Mouse (Mus musculus): ENCODE data around the gene Sstr3. TPM values are rescaled to one million over a fixed set of nuclear protein-coding genes. Genes with fewer than 3 reads are reported as not detected.
A peak's percentile ranks its signal among the peaks of the same experiment; 100 is the strongest.

Gene Sstr3
- polyA plus RNA-seq, 1 experiment from 2014 or later = 0.61 TPM

GRCm38 (mm10) chr15:78554545-78555313, 10.2 kb upstream of the Sstr3 start:
- Histone ChIP-seq H3K9me3 (peaks cover 4% of the 10 kb centered on the region; the same call in 1 of the 2 replicates), H3K4me2 (peak overlapping the region; percentile 16)

GRCm38 (mm10) chr15:78549189-78549734, 4.8 kb upstream of the Sstr3 start:
- Histone ChIP-seq H3K4me2 (no peak overlapping the region), H3K27me3 (no peaks in the 10 kb centered on the region), H3K4me1 (replicated peaks) (peaks cover 12% of the 10 kb centered on the region), H3K9ac (no peak overlapping the region), H3K4me3 (no peak overlapping the region), H3K27ac (replicated peaks) (no peak overlapping the region), H3K9me3 (peaks cover 4% of the 10 kb centered on the region; the same call in 1 of the 2 replicates), H3K36me3 (no peaks in the 10 kb centered on the region)
- ATAC-seq (ENCODE audit: low FRiP score, low read depth) = no peak
- WGBS = 81% methylated on average over 4 of the region's 4 CpGs

More at GRCm38 (mm10) chr15:78554545-78555313, 10.2 kb upstream of the Sstr3 start:
- H3K27me3 ChIP-seq = no peaks in the 10 kb centered on the region
- H3K27ac ChIP-seq (replicated peaks) = no peak overlapping the region
- no peaks in the 10 kb centered on the region for H3K4me1 ChIP-seq (replicated peaks)
- WGBS = 64% methylated on average over 25 of the region's 25 CpGs
- H3K9ac ChIP-seq = no peak overlapping the region
- H3K36me3 ChIP-seq = no peaks in the 10 kb centered on the region
- H3K4me3 ChIP-seq = 0 out of 2 replicates have a peak overlapping the region, but pooled peaks have one; percentile 10
- no peak for ATAC-seq (ENCODE audit: low FRiP score, low read depth)

GRCm38 (mm10) chr15:78548711-78549110, 4.2 kb upstream of the Sstr3 start:
- WGBS = 65% methylated on average over 8 of the region's 8 CpGs
- H3K9ac ChIP-seq = no peak overlapping the region
- peaks cover 4% of the 10 kb centered on the region; the same call in 1 of the 2 replicates for H3K9me3 ChIP-seq
- no peak overlapping the region for H3K4me2 ChIP-seq
- no peaks in the 10 kb centered on the region for H3K36me3 ChIP-seq
- H3K27ac ChIP-seq (replicated peaks) = no peak overlapping the region
- peaks cover 15% of the 10 kb centered on the region for H3K4me1 ChIP-seq (replicated peaks)
- no peaks in the 10 kb centered on the region for H3K27me3 ChIP-seq
- ATAC-seq (ENCODE audit: low FRiP score, low read depth) = no peak
- no peak overlapping the region for H3K4me3 ChIP-seq

- no peak overlapping the region for H3K27ac ChIP-seq (replicated peaks)
- no peak for ATAC-seq (ENCODE audit: low FRiP score, low read depth)
- peaks cover 4% of the 10 kb centered on the region; the same call in 1 of the 2 replicates for H3K9me3 ChIP-seq
- H3K4me2 ChIP-seq = no peak overlapping the region
- peaks cover 15% of the 10 kb centered on the region for H3K4me1 ChIP-seq (replicated peaks)
- 35% methylated on average over 3 of the region's 3 CpGs for WGBS
- no peak overlapping the region for H3K4me3 ChIP-seq
- no peaks in the 10 kb centered on the region for H3K36me3 ChIP-seq
- no peak overlapping the region for H3K9ac ChIP-seq
- H3K27me3 ChIP-seq = no peaks in the 10 kb centered on the region
Observed at GRCm38 (mm10) chr15:78548336-78548665, 3.8 kb upstream of the Sstr3 start.

- WGBS = 49% methylated on average over 5 of the region's 5 CpGs
- no peak overlapping the region for H3K4me3 ChIP-seq
- H3K9ac ChIP-seq = no peak overlapping the region
- no peaks in the 10 kb centered on the region for H3K27me3 ChIP-seq
- peaks cover 15% of the 10 kb centered on the region for H3K4me1 ChIP-seq (replicated peaks)
- no peak overlapping the region for H3K4me2 ChIP-seq
- ATAC-seq (ENCODE audit: low FRiP score, low read depth) = no peak
- H3K27ac ChIP-seq (replicated peaks) = no peak overlapping the region
- peaks cover 4% of the 10 kb centered on the region; the same call in 1 of the 2 replicates for H3K9me3 ChIP-seq
- no peaks in the 10 kb centered on the region for H3K36me3 ChIP-seq
Observed at GRCm38 (mm10) chr15:78547415-78548335, 3.2 kb upstream of the Sstr3 start.

- no peaks in the 10 kb centered on the region for H3K9me3 ChIP-seq
- no peak for ATAC-seq (ENCODE audit: low FRiP score, low read depth)
- WGBS = 83% methylated on average over 4 of the region's 4 CpGs
- no peaks in the 10 kb centered on the region for H3K36me3 ChIP-seq
- no peak overlapping the region for H3K4me3 ChIP-seq
- H3K4me1 ChIP-seq (replicated peaks) = peaks cover 28% of the 10 kb centered on the region
- no peak overlapping the region for H3K4me2 ChIP-seq
- no peak overlapping the region for H3K27ac ChIP-seq (replicated peaks)
- H3K27me3 ChIP-seq = no peaks in the 10 kb centered on the region
- H3K9ac ChIP-seq = no peak overlapping the region
Observed at GRCm38 (mm10) chr15:78546060-78546459, 1.6 kb upstream of the Sstr3 start.

GRCm38 (mm10) chr15:78544041-78544440, 444 bp downstream of the Sstr3 start:
- ATAC-seq (ENCODE audit: low FRiP score, low read depth) = no peak
- Histone ChIP-seq H3K4me2 (peak overlapping the region; percentile 48), H3K36me3 (no peaks in the 10 kb centered on the region), H3K9me3 (no peaks in the 10 kb centered on the region), H3K27me3 (no peaks in the 10 kb centered on the region), H3K4me3 (no peak overlapping the region), H3K27ac (replicated peaks) (no peak overlapping the region), H3K4me1 (replicated peaks) (peaks cover 29% of the 10 kb centered on the region), H3K9ac (no peak overlapping the region)
- 68% methylated on average over 15 of the region's 15 CpGs for whole genome bisulfite sequencing

GRCm38 (mm10) chr15:78542767-78543303, 1.6 kb downstream of the Sstr3 start:
- 60% methylated on average over 7 of the region's 7 CpGs for WGBS
- no peak for ATAC-seq (ENCODE audit: low FRiP score, low read depth)

GRCm38 (mm10) chr15:78542098-78542766, 2.3 kb downstream of the Sstr3 start:
- no peak overlapping the region for H3K4me2 ChIP-seq
- WGBS = 83% methylated on average over 3 of the region's 3 CpGs
- no peaks in the 10 kb centered on the region for H3K36me3 ChIP-seq
- H3K4me1 ChIP-seq (replicated peaks) = peaks cover 29% of the 10 kb centered on the region
- peak overlapping the region; percentile 42; the same call in 1 of the 2 replicates for H3K27ac ChIP-seq (replicated peaks)
- no peak overlapping the region for H3K4me3 ChIP-seq
- no peaks in the 10 kb centered on the region for H3K27me3 ChIP-seq
- no peak for ATAC-seq (ENCODE audit: low FRiP score, low read depth)
- no peaks in the 10 kb centered on the region for H3K9me3 ChIP-seq
- H3K9ac ChIP-seq = no peak overlapping the region

More at GRCm38 (mm10) chr15:78542767-78543303, 1.6 kb downstream of the Sstr3 start:
- no peak overlapping the region for H3K9ac ChIP-seq
- no peaks in the 10 kb centered on the region for H3K36me3 ChIP-seq
- H3K4me3 ChIP-seq = no peak overlapping the region
- no peak overlapping the region for H3K27ac ChIP-seq (replicated peaks)
- H3K9me3 ChIP-seq = no peaks in the 10 kb centered on the region
- no peaks in the 10 kb centered on the region for H3K27me3 ChIP-seq
- H3K4me1 ChIP-seq (replicated peaks) = peaks cover 29% of the 10 kb centered on the region
- no peak overlapping the region for H3K4me2 ChIP-seq

- Histone ChIP-seq H3K4me3 (no peak overlapping the region), H3K27me3 (no peaks in the 10 kb centered on the region), H3K9ac (no peak overlapping the region), H3K4me2 (no peak overlapping the region), H3K4me1 (replicated peaks) (peaks cover 29% of the 10 kb centered on the region), H3K9me3 (no peaks in the 10 kb centered on the region), H3K27ac (replicated peaks) (peak overlapping the region; percentile 42; the same call in 1 of the 2 replicates), H3K36me3 (no peaks in the 10 kb centered on the region)
- WGBS = 29% methylated on average over 3 of the region's 3 CpGs
- ATAC-seq (ENCODE audit: low FRiP score, low read depth) = peak; percentile 8; the same call in 1 of the 2 replicates
Observed at GRCm38 (mm10) chr15:78541606-78542005, 2.9 kb downstream of the Sstr3 start.

- Histone ChIP-seq H3K4me3 (no peak overlapping the region), H3K4me1 (replicated peaks) (peaks cover 30% of the 10 kb centered on the region), H3K27me3 (no peaks in the 10 kb centered on the region), H3K9ac (no peak overlapping the region), H3K9me3 (no peaks in the 10 kb centered on the region), H3K36me3 (no peaks in the 10 kb centered on the region), H3K4me2 (no peak overlapping the region), H3K27ac (replicated peaks) (no peak overlapping the region)
- 59% methylated on average over 3 of the region's 3 CpGs for WGBS
- no peak for ATAC-seq (ENCODE audit: low FRiP score, low read depth)
Observed at GRCm38 (mm10) chr15:78541036-78541435, 3.4 kb downstream of the Sstr3 start.
